Mouse (Mus musculus): ENCODE measurements at regions not wholly inside any gene's neighbourhood (a gene's known extent, or its start where the extent isn't known, plus 50 kb on each side); places are given as distances from the start of the nearest gene placed in this dataset.

GRCm38 (mm10) chr12:118510989-118511388 is 209.7 kb upstream of the Sp4 start:
- TF ChIP-seq CTCF (IDR thresholded peaks at IDR 0.05; ENCODE audit: control insufficient read depth, insufficient read depth, insufficient read length) (no peak), USF1 (IDR thresholded peaks at IDR 0.05; ENCODE audit: low read depth) (no peak)
